10 mouse cellular contexts compared by ENCODE assay signal in the genomic region with DNA sequence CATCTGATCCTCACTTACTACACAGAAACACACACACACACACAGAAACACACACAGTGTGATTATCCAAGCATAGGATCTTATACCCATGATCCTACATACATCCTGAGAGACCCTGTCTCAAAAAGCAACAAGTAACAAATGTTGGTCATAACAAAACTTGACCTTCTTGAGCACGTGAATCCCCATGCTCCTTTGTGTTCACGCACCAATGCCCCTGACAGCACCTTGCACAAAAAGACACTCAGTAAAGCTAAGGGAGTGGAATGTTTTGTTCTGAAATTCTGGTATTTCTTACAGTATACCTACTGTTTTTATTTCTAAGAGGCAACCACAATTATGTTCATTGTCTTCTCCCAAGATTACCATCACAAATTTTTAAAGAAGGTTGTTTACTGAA. TPM values are rescaled to one million over a fixed set of nuclear protein-coding genes. Genes with fewer than 3 reads are reported as not detected.
A peak's percentile ranks its signal among the peaks of the same experiment; 100 is the strongest.
DNase-seq lines count a peak whose midpoint lies in the region; ATAC-seq lines count a peak whose summit lies in the region.
"Had no signal": no experiment of that assay in that cellular context is flagged by ENCODE, and none has a peak within 500 bp of the region (broad histone marks: within the 10 kb centered on the region; RNA-seq: fewer than 3 reads in every experiment).

No protein-coding gene starts in this region.

- peak overlapping the region; percentile 71 for H3K4me3 ChIP-seq in kidney, embryonic 15.5 days (replicated peaks)
- peak overlapping the region; percentile 74; the same call in 1 of the 2 replicates for H3K4me3 ChIP-seq in embryonic facial prominence, embryonic 12.5 days
- H3K4me3 ChIP-seq in hindbrain, embryonic 15.5 days, result peak overlapping the region; percentile 59; the same call in 1 of the 2 replicates
- H3K4me3 ChIP-seq in midbrain, embryonic 14.5 days (replicated peaks; ENCODE audit: low read depth, low read length), result no peak overlapping the region

- whole genome bisulfite sequencing in kidney, embryonic 15.5 days, result 51% methylated on average over 2 of the region's 2 CpGs
- WGBS in embryonic facial prominence, embryonic 12.5 days, result 77% methylated on average over 2 of the region's 2 CpGs
- WGBS in hindbrain, embryonic 15.5 days, result 64% methylated on average over 2 of the region's 2 CpGs
- 60% methylated on average over 2 of the region's 2 CpGs for WGBS in midbrain, embryonic 14.5 days

- H3K4me2 ChIP-seq in kidney, embryonic 15.5 days, result peak overlapping the region; percentile 84
- H3K4me2 ChIP-seq in embryonic facial prominence, embryonic 12.5 days (replicated peaks), result peak overlapping the region; percentile 75
- peak overlapping the region; percentile 83 for H3K4me2 ChIP-seq in hindbrain, embryonic 15.5 days
- peak overlapping the region; percentile 74; the same call in 1 of the 2 replicates for H3K4me2 ChIP-seq in midbrain, embryonic 14.5 days (ENCODE audit: low read length)

- peaks cover 34% of the 10 kb centered on the region for H3K36me3 ChIP-seq in kidney, embryonic 15.5 days
- H3K36me3 ChIP-seq in embryonic facial prominence, embryonic 12.5 days, result peaks cover 25% of the 10 kb centered on the region
- H3K36me3 ChIP-seq in hindbrain, embryonic 15.5 days, result peaks cover 19% of the 10 kb centered on the region
- H3K36me3 ChIP-seq in midbrain, embryonic 14.5 days (ENCODE audit: control insufficient read depth, insufficient read depth, low read length), result peaks cover 33% of the 10 kb centered on the region

- peaks cover 8% of the 10 kb centered on the region; the same call in 1 of the 2 replicates for H3K27me3 ChIP-seq in kidney, embryonic 15.5 days
- H3K27me3 ChIP-seq in embryonic facial prominence, embryonic 12.5 days, result no peaks in the 10 kb centered on the region
- no peaks in the 10 kb centered on the region for H3K27me3 ChIP-seq in hindbrain, embryonic 15.5 days
- no peaks in the 10 kb centered on the region for H3K27me3 ChIP-seq in midbrain, embryonic 14.5 days (ENCODE audit: control insufficient read depth, insufficient read depth, low read length)

- H3K9ac ChIP-seq in kidney, embryonic 15.5 days, result peak overlapping the region; percentile 75
- peak overlapping the region; percentile 85; the same call in 1 of the 2 replicates for H3K9ac ChIP-seq in embryonic facial prominence, embryonic 12.5 days
- H3K9ac ChIP-seq in hindbrain, embryonic 15.5 days, result peak overlapping the region; percentile 76
- no peak overlapping the region for H3K9ac ChIP-seq in midbrain, embryonic 14.5 days (replicated peaks; ENCODE audit: low read length)

- no peak for DNase-seq in kidney, adult 18-20 months
- DNase-seq in midbrain, embryonic 14.5 days, result no peak
- DNase-seq in thymus, postnatal 10 days (ENCODE audit: low spot score in 2 of 2), result no peak
- DNase-seq in gastrocnemius, adult 8-10 months (ENCODE audit: low spot score in 2 of 2), result no peak
- DNase-seq: cerebellum, adult 11-12 months had no signal

- no peaks in the 10 kb centered on the region for H3K9me3 ChIP-seq in kidney, embryonic 15.5 days (replicated peaks)
- H3K9me3 ChIP-seq in embryonic facial prominence, embryonic 12.5 days, result no peaks in the 10 kb centered on the region
- no peaks in the 10 kb centered on the region for H3K9me3 ChIP-seq in hindbrain, embryonic 15.5 days
- no peaks in the 10 kb centered on the region for H3K9me3 ChIP-seq in midbrain, embryonic 14.5 days (ENCODE audit: control insufficient read depth, low read length)

- H3K27ac ChIP-seq in kidney, embryonic 15.5 days, result no peak overlapping the region
- H3K27ac ChIP-seq in embryonic facial prominence, embryonic 12.5 days, result no peak overlapping the region
- H3K27ac ChIP-seq in hindbrain, embryonic 15.5 days (replicated peaks), result no peak overlapping the region
- no peak overlapping the region for H3K27ac ChIP-seq in midbrain, embryonic 14.5 days (replicated peaks; ENCODE audit: low read depth, low read length)

- no peak for ATAC-seq in kidney, embryonic 15.5 days (replicated peaks; ENCODE audit: low FRiP score)
- ATAC-seq in embryonic facial prominence, embryonic 12.5 days (ENCODE audit: insufficient number of reproducible peaks, insufficient read depth, low FRiP score, low TSS enrichment), result no peak
- ATAC-seq in hindbrain, embryonic 15.5 days (ENCODE audit: low FRiP score, low read depth), result no peak
- no peak for ATAC-seq in midbrain, embryonic 14.5 days (ENCODE audit: low FRiP score, low TSS enrichment)
- no peak for ATAC-seq in frontal cortex, adult (ENCODE audit: low TSS enrichment)

- peaks cover 19% of the 10 kb centered on the region for H3K4me1 ChIP-seq in kidney, embryonic 15.5 days
- H3K4me1 ChIP-seq in embryonic facial prominence, embryonic 12.5 days, result peaks cover 15% of the 10 kb centered on the region
- H3K4me1 ChIP-seq in hindbrain, embryonic 15.5 days (replicated peaks), result peaks cover 22% of the 10 kb centered on the region
- H3K4me1 ChIP-seq in midbrain, embryonic 14.5 days (ENCODE audit: control insufficient read depth, insufficient read depth, low read length), result peaks cover 16% of the 10 kb centered on the region

RNA-seq across cellular contexts. Expression of gene Eftud2, which starts 1.2 kb away (rescaled TPM):
- polyA plus RNA-seq in kidney, embryonic 15.5 days (2015; fragmentation: Nextera tagmentation; extraction: Ambion mirVana), result 210 and 240 TPM in 2 replicates
- polyA plus RNA-seq in embryonic facial prominence, embryonic 12.5 days (2016; fragmentation: Nextera tagmentation; extraction: Ambion mirVana), result 233 and 246 TPM in 2 replicates
- polyA plus RNA-seq in hindbrain, embryonic 15.5 days (2015; fragmentation: Nextera tagmentation; extraction: Ambion mirVana), result 133 and 142 TPM in 2 replicates
- polyA plus RNA-seq in midbrain, embryonic 14.5 days (2014; fragmentation: Nextera tagmentation; extraction: Ambion mirVana), result 111 and 150 TPM in 2 replicates
- total RNA-seq in gastrocnemius, adult 8-10 months (2022), result 10 to 100 TPM; 19.9 to 25.3 (median 23.8) TPM

RNA-seq across cellular contexts. Expression of gene Ccdc103, which starts 1.4 kb away (rescaled TPM):
- 1.2 and 1.7 TPM in 2 replicates for polyA plus RNA-seq in kidney, embryonic 15.5 days (2015; fragmentation: Nextera tagmentation; extraction: Ambion mirVana)
- polyA plus RNA-seq in embryonic facial prominence, embryonic 12.5 days (2016; fragmentation: Nextera tagmentation; extraction: Ambion mirVana), result 1.0 and 1.7 TPM in 2 replicates
- polyA plus RNA-seq in hindbrain, embryonic 15.5 days (2015; fragmentation: Nextera tagmentation; extraction: Ambion mirVana), result 2.0 and 2.1 TPM in 2 replicates
- polyA plus RNA-seq in midbrain, embryonic 14.5 days (2014; fragmentation: Nextera tagmentation; extraction: Ambion mirVana), result 2.1 and 2.4 TPM in 2 replicates
- not detected for total RNA-seq in gastrocnemius, adult 8-10 months (2022)
- total RNA-seq: neutrophil, adult 5-6 weeks had no signal

RNA-seq across cellular contexts. Expression of gene Fam187a, which starts 5.4 kb away (rescaled TPM):
- not detected in 2 replicates for polyA plus RNA-seq in kidney, embryonic 15.5 days (2015; fragmentation: Nextera tagmentation; extraction: Ambion mirVana)
- polyA plus RNA-seq in embryonic facial prominence, embryonic 12.5 days (2016; fragmentation: Nextera tagmentation; extraction: Ambion mirVana), result 0.14 TPM in 1 of 2 replicates, not detected in the other
- 0.13 TPM in 1 of 2 replicates, not detected in the other for polyA plus RNA-seq in hindbrain, embryonic 15.5 days (2015; fragmentation: Nextera tagmentation; extraction: Ambion mirVana)
- polyA plus RNA-seq in midbrain, embryonic 14.5 days (2014; fragmentation: Nextera tagmentation; extraction: Ambion mirVana), result not detected in 2 replicates
- total RNA-seq in gastrocnemius, adult 8-10 months (2022), result not detected
- total RNA-seq: neutrophil, adult 5-6 weeks had no signal

RNA-seq across cellular contexts. Expression of gene Gfap, which starts 21.2 kb away (rescaled TPM):
- polyA plus RNA-seq in kidney, embryonic 15.5 days (2015; fragmentation: Nextera tagmentation; extraction: Ambion mirVana), result 0.22 and 0.32 TPM in 2 replicates
- 0.29 and 0.41 TPM in 2 replicates for polyA plus RNA-seq in embryonic facial prominence, embryonic 12.5 days (2016; fragmentation: Nextera tagmentation; extraction: Ambion mirVana)
- polyA plus RNA-seq in hindbrain, embryonic 15.5 days (2015; fragmentation: Nextera tagmentation; extraction: Ambion mirVana), result 1.8 and 1.9 TPM in 2 replicates
- 0.26 TPM in 1 of 2 replicates, not detected in the other for polyA plus RNA-seq in midbrain, embryonic 14.5 days (2014; fragmentation: Nextera tagmentation; extraction: Ambion mirVana)
- under 1 TPM in 2 of 4 experiments, not detected in 2; 0.11 to 0.36 TPM for total RNA-seq in gastrocnemius, adult 8-10 months (2022)
- total RNA-seq: neutrophil, adult 5-6 weeks had no signal

RNA-seq across cellular contexts. Expression of gene Higd1b, which starts 43.9 kb away (rescaled TPM):
- polyA plus RNA-seq in kidney, embryonic 15.5 days (2015; fragmentation: Nextera tagmentation; extraction: Ambion mirVana), result 0.48 and 0.71 TPM in 2 replicates
- not detected in 2 replicates for polyA plus RNA-seq in embryonic facial prominence, embryonic 12.5 days (2016; fragmentation: Nextera tagmentation; extraction: Ambion mirVana)
- polyA plus RNA-seq in hindbrain, embryonic 15.5 days (2015; fragmentation: Nextera tagmentation; extraction: Ambion mirVana), result 12.1 and 13.9 TPM in 2 replicates
- 5.4 and 9.6 TPM in 2 replicates for polyA plus RNA-seq in midbrain, embryonic 14.5 days (2014; fragmentation: Nextera tagmentation; extraction: Ambion mirVana)
- total RNA-seq in gastrocnemius, adult 8-10 months (2022), result 1 to 10 TPM; 1.3 to 2.9 (median 2.2) TPM
- total RNA-seq: neutrophil, adult 5-6 weeks had no signal
